Mouse (Mus musculus) myocyte (in vitro differentiated cells): ENCODE measurements around the gene Cyp2c39. TPM values are rescaled to one million over a fixed set of nuclear protein-coding genes. Genes with fewer than 3 reads are reported as not detected.

Source experiments
- H3K27me3 ChIP-seq: one replicate; pipeline ENCODE4 v1.6.1; 2011; ENCODE audit not compliant: control insufficient read depth, insufficient read depth, insufficient read length
- H3K36me3 ChIP-seq: one replicate; pipeline ENCODE4 v1.6.1; 2011; ENCODE audit not compliant: control insufficient read depth, insufficient read depth
- H3K4me2 ChIP-seq: one replicate; pipeline ENCODE4 v1.6.1; 2011; ENCODE audit warnings: low read depth, control low read depth
- H3K4me3 ChIP-seq: one replicate; pipeline ENCODE4 v1.5.1; 2011; ENCODE audit warnings: mild to moderate bottlenecking, control low read depth, moderate library complexity
- H3K79me2 ChIP-seq: one replicate; pipeline ENCODE4 v1.6.1; 2011; ENCODE audit not compliant: control insufficient read depth, insufficient read depth
- H3ac ChIP-seq: one replicate; pipeline ENCODE4 v1.6.1; 2011; ENCODE audit not compliant: control insufficient read depth, insufficient read length
- CEBPB ChIP-seq: IDR thresholded peaks from 2 replicates; pipeline ENCODE4 v1.6.1; 2011; ENCODE audit warnings: mild to moderate bottlenecking, moderate library complexity; ENCODE audit not compliant: poor library complexity, insufficient read depth, severe bottlenecking
- MAX ChIP-seq: IDR thresholded peaks from one replicate; pipeline ENCODE4 v1.6.1; 2011; ENCODE audit warnings: low read depth, mild to moderate bottlenecking, control low read depth
- REST ChIP-seq: IDR thresholded peaks from one replicate; pipeline ENCODE4 v1.6.1; 2011; ENCODE audit warnings: mild to moderate bottlenecking, control low read depth, moderate library complexity; ENCODE audit not compliant: insufficient read depth, insufficient read length
- SRF ChIP-seq: IDR thresholded peaks from one replicate; pipeline ENCODE4 v1.6.1; 2011; ENCODE audit warnings: low read depth; ENCODE audit not compliant: control insufficient read depth, insufficient read length
- USF1 ChIP-seq: IDR thresholded peaks from one replicate; pipeline ENCODE4 v1.6.1; 2011; ENCODE audit warnings: low read depth, mild to moderate bottlenecking, control low read depth, moderate library complexity
- polyA plus RNA-seq: library from polyadenylated mRNA; unstranded; fragments of >200 nt; fragmentation: generic; extraction: Trizol; gene quantifications from one replicate; pipeline ENCODE4 v1.2.1, GENCODE M21; 2012; ENCODE audit warnings: missing spikeins

The Cyp2c39 gene
- polyA plus RNA-seq, 1 experiment = not detected

- Histone ChIP-seq H3K4me3 (no peak overlapping the region), H3K27me3 (no peaks in the 10 kb centered on the region), H3ac (no peak overlapping the region), H3K79me2 (no peaks in the 10 kb centered on the region), H3K36me3 (no peaks in the 10 kb centered on the region), H3K4me2 (no peak overlapping the region)
- TF ChIP-seq REST (no peak), CEBPB (no peak), MAX (no peak), SRF (no peak), USF1 (no peak)
Observed at GRCm38 (mm10) chr19:39509533-39509932, 1.1 kb upstream of the Cyp2c39 start.

Other genes starting within 250 kb of the Cyp2c39 start
- gene Cyp2c29, start 241.5 kb upstream of the Cyp2c39 start, polyA plus RNA-seq = not detected
- not detected for gene Cyp2c38, start 47.8 kb upstream of the Cyp2c39 start, polyA plus RNA-seq
- not detected for gene Cyp2c67, start 138.2 kb downstream of the Cyp2c39 start, polyA plus RNA-seq
- gene Cyp2c68, start 230.2 kb downstream of the Cyp2c39 start, polyA plus RNA-seq = not detected